Mouse (Mus musculus) E14TG2a.4 (cell line): ENCODE measurements at regions not wholly inside any gene's neighbourhood (a gene's known extent, or its start where the extent isn't known, plus 50 kb on each side); places are given as distances from the start of the nearest gene placed in this dataset.

Source experiments
- CTCF ChIP-seq: conservative IDR thresholded peaks from 2 replicates; pipeline ENCODE4 v1.5.1; 2014; ENCODE audit warnings: low read length
- NANOG ChIP-seq: IDR thresholded peaks from 2 replicates; pipeline ENCODE4 v1.6.1; 2014; ENCODE audit warnings: borderline replicate concordance, low read length, mixed read lengths
- POU5F1 ChIP-seq: IDR thresholded peaks from 2 replicates; pipeline ENCODE4 v1.6.1; 2014; ENCODE audit warnings: low read length, borderline replicate concordance

GRCm38 (mm10) chr16:50075641-50076040, 275.3 kb downstream of the Cd47 start:
- TF ChIP-seq CTCF (no peak), NANOG (no peak), POU5F1 (no peak)
